In the genomic region with DNA sequence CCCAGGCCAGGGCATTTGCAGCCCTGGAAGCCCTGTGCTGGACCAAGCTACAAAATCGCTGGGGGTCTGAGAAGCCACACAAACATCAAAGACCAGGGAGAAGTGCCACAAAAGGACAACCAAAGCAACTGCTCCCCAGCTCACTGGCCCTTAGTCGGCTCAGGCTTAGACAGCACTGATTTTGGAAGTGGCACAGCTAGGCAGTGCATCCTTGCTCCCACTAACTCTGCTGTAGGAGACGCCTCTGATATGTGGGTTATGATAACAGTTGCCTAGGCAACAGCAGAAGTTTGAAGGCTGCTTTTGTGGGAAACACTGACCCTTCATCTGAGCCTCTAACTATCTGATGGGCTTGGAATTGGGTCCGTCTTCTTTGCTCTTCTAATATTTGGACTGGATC, we compare ENCODE assay signal across 23 mouse cellular contexts. TPM values are rescaled to one million over a fixed set of nuclear protein-coding genes. Genes with fewer than 3 reads are reported as not detected.
DNase-seq lines count a peak whose midpoint lies in the region; ATAC-seq and TF ChIP-seq lines count a peak whose summit lies in the region.
"Had no signal": no experiment of that assay in that cellular context is flagged by ENCODE, and none has a peak within 500 bp of the region (broad histone marks: within the 10 kb centered on the region; RNA-seq: fewer than 3 reads in every experiment).

No protein-coding gene starts in this region.

- H3K4me2 ChIP-seq in midbrain, postnatal 0 days (ENCODE audit: low read depth, low read length, poor library complexity, severe bottlenecking) = no peak overlapping the region
- H3K4me2 ChIP-seq in midbrain, embryonic 13.5 days (replicated peaks) = no peak overlapping the region
- H3K4me2 ChIP-seq in intestine, embryonic 15.5 days (replicated peaks) = no peak overlapping the region
- H3K4me2 ChIP-seq: embryonic facial prominence, embryonic 12.5 days; forebrain, embryonic 12.5 days; heart, embryonic 12.5 days; hindbrain, embryonic 14.5 days had no signal

- no peaks in the 10 kb centered on the region for H3K9me3 ChIP-seq in midbrain, postnatal 0 days (ENCODE audit: low read length)
- no peaks in the 10 kb centered on the region for H3K9me3 ChIP-seq in midbrain, embryonic 13.5 days
- no peaks in the 10 kb centered on the region for H3K9me3 ChIP-seq in intestine, embryonic 15.5 days
- H3K9me3 ChIP-seq: embryonic facial prominence, embryonic 12.5 days; forebrain, embryonic 12.5 days; heart, embryonic 12.5 days; hindbrain, embryonic 10.5 days had no signal

- 0 out of 2 replicates have a peak overlapping the region, but pooled peaks have one; percentile 32 for H3K27ac ChIP-seq in midbrain, postnatal 0 days (ENCODE audit: low read depth, low read length)
- H3K27ac ChIP-seq in midbrain, embryonic 13.5 days = no peak overlapping the region
- H3K27ac ChIP-seq in cortical plate, adult 2 months (ENCODE audit: insufficient read depth, low read length) = peak overlapping the region; percentile 57; the same call in 1 of the 2 replicates
- H3K27ac ChIP-seq in intestine, embryonic 15.5 days = no peak overlapping the region
- H3K27ac ChIP-seq: embryonic facial prominence, embryonic 12.5 days; forebrain, embryonic 12.5 days; heart, adult 2 months; hindbrain, embryonic 10.5 days; hindbrain, embryonic 14.5 days had no signal

- H3K9ac ChIP-seq in midbrain, postnatal 0 days (replicated peaks; ENCODE audit: low read length, poor library complexity, severe bottlenecking) = no peak overlapping the region
- no peak overlapping the region for H3K9ac ChIP-seq in midbrain, embryonic 13.5 days (replicated peaks)
- H3K9ac ChIP-seq in intestine, embryonic 15.5 days = no peak overlapping the region
- H3K9ac ChIP-seq: embryonic facial prominence, embryonic 12.5 days; forebrain, embryonic 12.5 days; heart, embryonic 12.5 days; hindbrain, embryonic 14.5 days had no signal

- ATAC-seq in frontal cortex, adult (ENCODE audit: low TSS enrichment) = peak; percentile 62
- no peak for ATAC-seq in midbrain, postnatal 0 days (ENCODE audit: low FRiP score)
- ATAC-seq in midbrain, embryonic 13.5 days = no peak
- ATAC-seq in intestine, embryonic 15.5 days = no peak

- DNase-seq in frontal cortex, postnatal 14 days (ENCODE audit: low spot score in 2 of 2) = no peak
- no peak for DNase-seq in midbrain, postnatal 0 days (ENCODE audit: low spot score)
- peak; percentile 1 for DNase-seq in ES-CJ7 (ENCODE audit: low read depth, low spot score)
- DNase-seq: adrenal gland, adult 8-10 months; adrenal gland, postnatal 36 days; cerebellum, adult 11 months; cerebellum, adult 8-10 months; cerebellum, postnatal 14 days; gastrocnemius, postnatal 10 days; heart, adult 2 months had no signal

- no peaks in the 10 kb centered on the region for H3K27me3 ChIP-seq in midbrain, postnatal 0 days (ENCODE audit: insufficient read depth, low read length)
- no peaks in the 10 kb centered on the region for H3K27me3 ChIP-seq in midbrain, embryonic 13.5 days
- no peaks in the 10 kb centered on the region for H3K27me3 ChIP-seq in intestine, embryonic 15.5 days (replicated peaks)
- H3K27me3 ChIP-seq: CH12.LX; embryonic facial prominence, embryonic 12.5 days; heart, embryonic 12.5 days had no signal

- peak; percentile 58; the same call in 1 of the 2 replicates for TF ChIP-seq POLR2A in cortical plate, adult 2 months (IDR thresholded peaks at IDR 0.05; ENCODE audit: extremely low read depth, insufficient read depth, low read length)

- TF ChIP-seq CTCF in midbrain, postnatal 0 days (IDR thresholded peaks at IDR 0.05) = no peak
- no peak for TF ChIP-seq CTCF in cortical plate, adult 2 months (IDR thresholded peaks at IDR 0.05; ENCODE audit: extremely low read depth, insufficient read depth, low read length)

- H3K36me3 ChIP-seq in midbrain, postnatal 0 days (ENCODE audit: insufficient read depth, low read length) = no peaks in the 10 kb centered on the region
- H3K36me3 ChIP-seq in midbrain, embryonic 13.5 days = no peaks in the 10 kb centered on the region
- H3K36me3 ChIP-seq in intestine, embryonic 15.5 days = no peaks in the 10 kb centered on the region
- H3K36me3 ChIP-seq: embryonic facial prominence, embryonic 12.5 days; forebrain, embryonic 12.5 days; heart, embryonic 12.5 days; hindbrain, embryonic 10.5 days had no signal

- WGBS in midbrain, postnatal 0 days = 57% methylated on average over 4 of the region's 4 CpGs
- WGBS in midbrain, embryonic 13.5 days = 79% methylated on average over 4 of the region's 4 CpGs
- 52% methylated on average over 4 of the region's 4 CpGs for WGBS in intestine, embryonic 15.5 days

- peaks cover 2% of the 10 kb centered on the region; the same call in 1 of the 2 replicates for H3K4me1 ChIP-seq in midbrain, postnatal 0 days (ENCODE audit: insufficient read depth, low read length)
- H3K4me1 ChIP-seq in midbrain, embryonic 13.5 days (replicated peaks) = no peaks in the 10 kb centered on the region
- peaks cover 8% of the 10 kb centered on the region for H3K4me1 ChIP-seq in cortical plate, adult 2 months (ENCODE audit: control insufficient read depth, insufficient read depth, low read length)
- H3K4me1 ChIP-seq in intestine, embryonic 15.5 days (replicated peaks) = 0 out of 2 replicates have a peak, but pooled peaks cover 2% of the 10 kb centered on the region
- H3K4me1 ChIP-seq: embryonic facial prominence, embryonic 12.5 days; forebrain, embryonic 12.5 days; hindbrain, embryonic 10.5 days had no signal

- no peak overlapping the region for H3K4me3 ChIP-seq in midbrain, postnatal 0 days (ENCODE audit: low read depth, low read length)
- no peak overlapping the region for H3K4me3 ChIP-seq in midbrain, embryonic 13.5 days (replicated peaks)
- no peak overlapping the region for H3K4me3 ChIP-seq in cortical plate, adult 2 months (ENCODE audit: insufficient read depth, low read length)
- H3K4me3 ChIP-seq in intestine, embryonic 15.5 days (replicated peaks) = no peak overlapping the region
- H3K4me3 ChIP-seq: embryonic facial prominence, embryonic 12.5 days; forebrain, embryonic 12.5 days; heart, adult 2 months; heart, embryonic 12.5 days; hindbrain, embryonic 10.5 days had no signal

RNA-seq across cellular contexts. Expression of a gene that starts 12.2 kb away (rescaled TPM):
- not detected in 2 replicates for total RNA-seq in midbrain, postnatal 0 days (2014; rRNA removed)
- polyA plus RNA-seq in midbrain, postnatal 0 days (2015; fragmentation: Nextera tagmentation; extraction: Ambion mirVana) = 0.07 TPM in 1 of 2 replicates, not detected in the other
- polyA plus RNA-seq in midbrain, embryonic 13.5 days (2015; fragmentation: Nextera tagmentation; extraction: Ambion mirVana) = 0.15 and 0.27 TPM in 2 replicates
- 0.67 and 0.85 TPM in 2 replicates for polyA plus RNA-seq in cortical plate, adult 2 months (2012; rRNA removed)
- polyA plus RNA-seq in intestine, embryonic 15.5 days (2015; fragmentation: Nextera tagmentation; extraction: Ambion mirVana) = 0.53 and 0.66 TPM in 2 replicates
- total RNA-seq: adrenal gland, postnatal 36 days; gastrocnemius, postnatal 10 days; gastrocnemius, postnatal 4 days; heart, adult 2 months; heart, postnatal 25 days had no signal

RNA-seq across cellular contexts. Expression of a gene that starts 36.3 kb away (rescaled TPM):
- total RNA-seq in midbrain, postnatal 0 days (2014; rRNA removed) = 115 and 137 TPM in 2 replicates
- polyA plus RNA-seq in midbrain, postnatal 0 days (2015; fragmentation: Nextera tagmentation; extraction: Ambion mirVana) = 149 and 155 TPM in 2 replicates
- polyA plus RNA-seq in midbrain, embryonic 13.5 days (2015; fragmentation: Nextera tagmentation; extraction: Ambion mirVana) = 143 and 158 TPM in 2 replicates
- polyA plus RNA-seq in cortical plate, adult 2 months (2012; rRNA removed) = 100 and 110 TPM in 2 replicates
- 304 and 311 TPM in 2 replicates for polyA plus RNA-seq in intestine, embryonic 15.5 days (2015; fragmentation: Nextera tagmentation; extraction: Ambion mirVana)

RNA-seq across cellular contexts. Expression of a gene that starts 41.4 kb away (rescaled TPM):
- 0.94 and 0.99 TPM in 2 replicates for total RNA-seq in midbrain, postnatal 0 days (2014; rRNA removed)
- polyA plus RNA-seq in midbrain, postnatal 0 days (2015; fragmentation: Nextera tagmentation; extraction: Ambion mirVana) = 2.8 and 2.9 TPM in 2 replicates
- 13.0 and 15.4 TPM in 2 replicates for polyA plus RNA-seq in midbrain, embryonic 13.5 days (2015; fragmentation: Nextera tagmentation; extraction: Ambion mirVana)
- polyA plus RNA-seq in cortical plate, adult 2 months (2012; rRNA removed) = 3.0 and 4.0 TPM in 2 replicates
- polyA plus RNA-seq in intestine, embryonic 15.5 days (2015; fragmentation: Nextera tagmentation; extraction: Ambion mirVana) = 5.3 and 6.7 TPM in 2 replicates
- total RNA-seq: common myeloid progenitor, adult 5-6 weeks had no signal

RNA-seq across cellular contexts. Expression of a gene that starts 59.4 kb away (rescaled TPM):
- 8.6 and 10.8 TPM in 2 replicates for total RNA-seq in midbrain, postnatal 0 days (2014; rRNA removed)
- 6.9 and 8.2 TPM in 2 replicates for polyA plus RNA-seq in midbrain, postnatal 0 days (2015; fragmentation: Nextera tagmentation; extraction: Ambion mirVana)
- 35.2 and 44.5 TPM in 2 replicates for polyA plus RNA-seq in midbrain, embryonic 13.5 days (2015; fragmentation: Nextera tagmentation; extraction: Ambion mirVana)
- polyA plus RNA-seq in cortical plate, adult 2 months (2012; rRNA removed) = 1.1 and 1.7 TPM in 2 replicates
- 34.3 and 38.3 TPM in 2 replicates for polyA plus RNA-seq in intestine, embryonic 15.5 days (2015; fragmentation: Nextera tagmentation; extraction: Ambion mirVana)

Comparison
In these comparisons a context has a peak if more than half of its experiments do, and no peak if none do; other contexts are left out.
1. H3K27ac ChIP-seq: peak in midbrain, postnatal 0 days (single experiment) and cortical plate, adult 2 months (single experiment); none in midbrain, embryonic 13.5 days (single experiment) and intestine, embryonic 15.5 days (single experiment).